Mouse (Mus musculus): ENCODE data around the gene Rtp2.

Gene Rtp2

GRCm38 (mm10) chr16:23932294-23932693, at the start of gene Rtp2:
TSS of gene Rtp2 (minus strand) at chr16:23932394.
- DNase-seq (ENCODE audit: extremely low spot score, low read depth, low spot score) = no peak

- DNase-seq (ENCODE audit: extremely low spot score, low read depth, low spot score) = no peak
Measured at GRCm38 (mm10) chr16:23980991-23981720, 49.0 kb upstream of the Rtp2 start.

- no peak for DNase-seq (ENCODE audit: extremely low spot score, low read depth, low spot score)
Measured at GRCm38 (mm10) chr16:23980201-23980870, 48.1 kb upstream of the Rtp2 start.

GRCm38 (mm10) chr16:23979446-23979845, 47.3 kb upstream of the Rtp2 start:
- DNase-seq (ENCODE audit: extremely low spot score, low read depth, low spot score) = no peak

- no peak for DNase-seq (ENCODE audit: extremely low spot score, low read depth, low spot score)
Measured at GRCm38 (mm10) chr16:23978495-23978894, 46.3 kb upstream of the Rtp2 start.

- no peak for DNase-seq (ENCODE audit: extremely low spot score, low read depth, low spot score)
Measured at GRCm38 (mm10) chr16:23977732-23978131, 45.5 kb upstream of the Rtp2 start.

GRCm38 (mm10) chr16:23976196-23976595, 44.0 kb upstream of the Rtp2 start:
- DNase-seq (ENCODE audit: extremely low spot score, low read depth, low spot score) = no peak

GRCm38 (mm10) chr16:23973635-23974367, 41.6 kb upstream of the Rtp2 start:
- DNase-seq (ENCODE audit: extremely low spot score, low read depth, low spot score) = no peak

- no peak for DNase-seq (ENCODE audit: extremely low spot score, low read depth, low spot score)
Measured at GRCm38 (mm10) chr16:23972901-23973300, 40.7 kb upstream of the Rtp2 start.

- DNase-seq (ENCODE audit: extremely low spot score, low read depth, low spot score) = no peak
Measured at GRCm38 (mm10) chr16:23972126-23972740, 40.0 kb upstream of the Rtp2 start.

GRCm38 (mm10) chr16:23969919-23970318, 37.7 kb upstream of the Rtp2 start:
- no peak for DNase-seq (ENCODE audit: extremely low spot score, low read depth, low spot score)

- DNase-seq (ENCODE audit: extremely low spot score, low read depth, low spot score) = no peak
Measured at GRCm38 (mm10) chr16:23968888-23969287, 36.7 kb upstream of the Rtp2 start.

GRCm38 (mm10) chr16:23967301-23967700, 35.1 kb upstream of the Rtp2 start:
- no peak for DNase-seq (ENCODE audit: extremely low spot score, low read depth, low spot score)

GRCm38 (mm10) chr16:23966066-23966465, 33.9 kb upstream of the Rtp2 start:
- DNase-seq (ENCODE audit: extremely low spot score, low read depth, low spot score) = no peak

GRCm38 (mm10) chr16:23964706-23965367, 32.6 kb upstream of the Rtp2 start:
- no peak for DNase-seq (ENCODE audit: extremely low spot score, low read depth, low spot score)

GRCm38 (mm10) chr16:23963896-23964668, 31.9 kb upstream of the Rtp2 start:
- no peak for DNase-seq (ENCODE audit: extremely low spot score, low read depth, low spot score)

GRCm38 (mm10) chr16:23962401-23962800, 30.2 kb upstream of the Rtp2 start:
- no peak for DNase-seq (ENCODE audit: extremely low spot score, low read depth, low spot score)

GRCm38 (mm10) chr16:23958938-23959337, 26.7 kb upstream of the Rtp2 start:
- no peak for DNase-seq (ENCODE audit: extremely low spot score, low read depth, low spot score)

GRCm38 (mm10) chr16:23953959-23954260, 21.7 kb upstream of the Rtp2 start:
- DNase-seq (ENCODE audit: extremely low spot score, low read depth, low spot score) = no peak

GRCm38 (mm10) chr16:23953189-23953958, 21.2 kb upstream of the Rtp2 start:
- DNase-seq (ENCODE audit: extremely low spot score, low read depth, low spot score) = peak; percentile 18

Measured in hindlimb bud, embryonic 11.5 days (tissue).